In the genomic region with DNA sequence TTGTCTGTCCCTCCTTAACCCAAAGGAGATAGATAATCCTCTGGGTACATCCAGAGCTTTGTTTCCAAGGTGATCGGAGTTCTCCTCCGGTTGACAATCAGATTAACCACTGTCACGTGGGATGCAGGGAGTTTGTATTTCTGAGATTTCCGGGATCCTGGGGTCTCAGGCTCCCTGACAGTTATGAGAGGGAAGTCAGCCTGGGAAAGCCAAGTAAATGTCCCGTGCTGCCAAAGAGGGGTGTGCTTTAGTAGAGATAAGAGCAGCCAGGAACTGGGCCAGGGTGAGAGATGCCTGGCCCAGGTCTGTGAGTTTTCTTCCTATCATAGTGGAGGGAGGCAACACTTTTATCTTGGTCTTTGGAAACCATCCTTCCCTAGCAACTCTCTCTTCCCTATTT, we compare ENCODE assay signal across 8 mouse cellular contexts. TPM values are rescaled to one million over a fixed set of nuclear protein-coding genes. Genes with fewer than 3 reads are reported as not detected.
DNase-seq lines count a peak whose midpoint lies in the region; ATAC-seq lines count a peak whose summit lies in the region.

No protein-coding gene starts in this region.

- 6% methylated on average over 5 of the region's 5 CpGs for WGBS in heart, embryonic 10.5 days
- 7% methylated on average over 5 of the region's 5 CpGs for WGBS in forebrain, embryonic 12.5 days
- 14% methylated on average over 5 of the region's 5 CpGs for WGBS in limb, embryonic 10.5 days
- 5% methylated on average over 5 of the region's 5 CpGs for WGBS in midbrain, embryonic 15.5 days

- no peaks in the 10 kb centered on the region for H3K9me3 ChIP-seq in heart, embryonic 10.5 days
- H3K9me3 ChIP-seq in forebrain, embryonic 12.5 days, result no peaks in the 10 kb centered on the region
- no peaks in the 10 kb centered on the region for H3K9me3 ChIP-seq in limb, embryonic 10.5 days (replicated peaks)
- no peaks in the 10 kb centered on the region for H3K9me3 ChIP-seq in midbrain, embryonic 15.5 days

- H3K4me2 ChIP-seq in forebrain, embryonic 12.5 days, result peak overlapping the region; percentile 94; the same call in 1 of the 2 replicates
- peak overlapping the region; percentile 86 for H3K4me2 ChIP-seq in midbrain, embryonic 15.5 days

- H3K27me3 ChIP-seq in heart, embryonic 10.5 days (ENCODE audit: insufficient read depth, poor library complexity, severe bottlenecking), result no peaks in the 10 kb centered on the region
- H3K27me3 ChIP-seq in forebrain, embryonic 12.5 days, result peaks cover 45% of the 10 kb centered on the region
- H3K27me3 ChIP-seq in limb, embryonic 10.5 days (ENCODE audit: low read depth, poor library complexity, severe bottlenecking), result no peaks in the 10 kb centered on the region
- no peaks in the 10 kb centered on the region for H3K27me3 ChIP-seq in midbrain, embryonic 15.5 days (replicated peaks)

- peaks cover 50% of the 10 kb centered on the region for H3K4me1 ChIP-seq in heart, embryonic 10.5 days
- peaks cover 60% of the 10 kb centered on the region for H3K4me1 ChIP-seq in forebrain, embryonic 12.5 days
- peaks cover 54% of the 10 kb centered on the region for H3K4me1 ChIP-seq in limb, embryonic 10.5 days
- peaks cover 55% of the 10 kb centered on the region for H3K4me1 ChIP-seq in midbrain, embryonic 15.5 days

- DNase-seq in heart, embryonic 10.5 days (ENCODE audit: low spot score), result no peak
- DNase-seq in heart, adult 8-10 months (ENCODE audit: low spot score), result no peak
- no peak for DNase-seq in limb, embryonic 10.5 days (ENCODE audit: low spot score)
- DNase-seq in gastrocnemius, postnatal 25 days, result no peak
- DNase-seq in spleen, adult 18-20 months, result no peak

- H3K27ac ChIP-seq in heart, embryonic 10.5 days, result peak overlapping the region; percentile 95
- peak overlapping the region; percentile 65 for H3K27ac ChIP-seq in forebrain, embryonic 12.5 days
- peak overlapping the region; percentile 91 for H3K27ac ChIP-seq in limb, embryonic 10.5 days
- peak overlapping the region; percentile 74 for H3K27ac ChIP-seq in midbrain, embryonic 15.5 days

- peak overlapping the region; percentile 82 for H3K4me3 ChIP-seq in heart, embryonic 10.5 days
- H3K4me3 ChIP-seq in forebrain, embryonic 12.5 days (replicated peaks), result peak overlapping the region; percentile 51; the same call in 1 of the 2 replicates
- peak overlapping the region; percentile 66 for H3K4me3 ChIP-seq in limb, embryonic 10.5 days
- H3K4me3 ChIP-seq in midbrain, embryonic 15.5 days, result no peak overlapping the region

- ATAC-seq in forebrain, embryonic 12.5 days (ENCODE audit: low FRiP score), result no peak
- no peak for ATAC-seq in midbrain, embryonic 15.5 days (replicated peaks)
- ATAC-seq in CD4-positive, CD25-positive, alpha-beta regulatory T cell, adult 4 months, result no peak

- H3K36me3 ChIP-seq in heart, embryonic 10.5 days, result peaks cover 15% of the 10 kb centered on the region
- H3K36me3 ChIP-seq in forebrain, embryonic 12.5 days (replicated peaks), result no peaks in the 10 kb centered on the region
- H3K36me3 ChIP-seq in limb, embryonic 10.5 days, result peaks cover 15% of the 10 kb centered on the region
- H3K36me3 ChIP-seq in midbrain, embryonic 15.5 days (replicated peaks), result no peaks in the 10 kb centered on the region

- peak overlapping the region; percentile 59; the same call in 1 of the 2 replicates for H3K9ac ChIP-seq in forebrain, embryonic 12.5 days
- H3K9ac ChIP-seq in midbrain, embryonic 15.5 days, result no peak overlapping the region

RNA-seq across cellular contexts. Expression of a gene that starts 1.2 kb away (rescaled TPM):
- polyA plus RNA-seq in heart, embryonic 10.5 days (2016; fragmentation: Nextera tagmentation; extraction: Ambion mirVana), result 12.8 and 17.6 TPM in 2 replicates
- 100 to 1,000 TPM in 2 of 4 experiments, 10 to 100 TPM in 2; 78.8 to 113 (median 105) TPM for total RNA-seq in heart, adult 8-10 months (2022)
- 2.0 and 2.4 TPM in 2 replicates for polyA plus RNA-seq in forebrain, embryonic 12.5 days (2016; fragmentation: Nextera tagmentation; extraction: Ambion mirVana)
- polyA plus RNA-seq in limb, embryonic 10.5 days (2016; fragmentation: Nextera tagmentation; extraction: Ambion mirVana), result 9.0 and 11.0 TPM in 2 replicates
- polyA plus RNA-seq in midbrain, embryonic 15.5 days (2015; fragmentation: Nextera tagmentation; extraction: Ambion mirVana), result 4.2 and 5.4 TPM in 2 replicates
- 10 to 100 TPM; 51.5 to 57.7 TPM for total RNA-seq in gastrocnemius, postnatal 25 days (2021)
- polyA plus RNA-seq in CD4-positive, CD25-positive, alpha-beta regulatory T cell, adult 4 months (2017; shearing (Covaris generic)), result 1 to 10 TPM in 1 of 2 experiments, not detected in 1; 2.4 TPM

RNA-seq across cellular contexts. Expression of a gene that starts 38.6 kb away (rescaled TPM):
- polyA plus RNA-seq in heart, embryonic 10.5 days (2016; fragmentation: Nextera tagmentation; extraction: Ambion mirVana), result 122 and 132 TPM in 2 replicates
- total RNA-seq in heart, adult 8-10 months (2022), result 100 to 1,000 TPM; 257 to 301 (median 279) TPM
- 94.9 and 95.9 TPM in 2 replicates for polyA plus RNA-seq in forebrain, embryonic 12.5 days (2016; fragmentation: Nextera tagmentation; extraction: Ambion mirVana)
- 117 and 118 TPM in 2 replicates for polyA plus RNA-seq in limb, embryonic 10.5 days (2016; fragmentation: Nextera tagmentation; extraction: Ambion mirVana)
- 83.3 and 86.6 TPM in 2 replicates for polyA plus RNA-seq in midbrain, embryonic 15.5 days (2015; fragmentation: Nextera tagmentation; extraction: Ambion mirVana)
- total RNA-seq in gastrocnemius, postnatal 25 days (2021), result 100 to 1,000 TPM; 171 to 173 TPM
- 10 to 100 TPM; 44.3 to 56.1 TPM for polyA plus RNA-seq in CD4-positive, CD25-positive, alpha-beta regulatory T cell, adult 4 months (2017; shearing (Covaris generic))
